Mouse (Mus musculus): Measurements from ENCODE around the gene Itpkb. TPM values are rescaled to one million over a fixed set of nuclear protein-coding genes. Genes with fewer than 3 reads are reported as not detected.

The Itpkb gene
- polyA plus RNA-seq, 1 experiment from 2014 or later: 9.4 TPM

DNA sequence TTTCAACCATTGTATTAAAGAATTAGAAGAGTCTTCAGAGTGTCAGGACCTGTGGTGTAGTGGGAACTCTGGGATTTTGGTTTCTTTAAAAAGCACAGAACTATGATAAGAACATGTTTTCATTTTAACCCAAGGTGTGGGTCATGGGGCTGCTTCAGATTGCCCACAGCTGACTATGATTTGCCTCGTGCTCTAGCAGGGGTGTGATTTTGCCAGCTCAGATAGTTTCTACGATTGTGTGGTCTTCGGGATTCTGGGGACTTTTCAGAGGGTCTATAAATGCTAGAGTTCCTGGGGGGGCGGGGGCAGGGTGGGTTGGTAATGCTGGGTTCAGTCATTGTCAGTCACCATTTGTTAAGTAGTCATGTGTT, 61.3 kb downstream of the Itpkb start:
- Histone ChIP-seq H3K9ac (ENCODE audit: low read length) (no peak overlapping the region), H3K36me3 (ENCODE audit: control insufficient read depth, insufficient read depth, low read length) (no peaks in the 10 kb centered on the region), H3K9me3 (ENCODE audit: control insufficient read depth, low read length) (no peaks in the 10 kb centered on the region), H3K4me3 (ENCODE audit: low read length) (no peak overlapping the region), H3K27me3 (ENCODE audit: control insufficient read depth, insufficient read depth, low read depth, low read length) (no peaks in the 10 kb centered on the region), H3K27ac (ENCODE audit: low read length) (no peak overlapping the region; the same call in 1 of the 2 replicates), H3K4me2 (ENCODE audit: low read depth, low read length) (no peak overlapping the region), H3K4me1 (replicated peaks; ENCODE audit: control insufficient read depth, insufficient read depth, low read length) (peaks cover 45% of the 10 kb centered on the region)
- WGBS: 84% methylated on average over 4 of the region's 4 CpGs
- ATAC-seq (ENCODE audit: low read depth): no peak

DNA sequence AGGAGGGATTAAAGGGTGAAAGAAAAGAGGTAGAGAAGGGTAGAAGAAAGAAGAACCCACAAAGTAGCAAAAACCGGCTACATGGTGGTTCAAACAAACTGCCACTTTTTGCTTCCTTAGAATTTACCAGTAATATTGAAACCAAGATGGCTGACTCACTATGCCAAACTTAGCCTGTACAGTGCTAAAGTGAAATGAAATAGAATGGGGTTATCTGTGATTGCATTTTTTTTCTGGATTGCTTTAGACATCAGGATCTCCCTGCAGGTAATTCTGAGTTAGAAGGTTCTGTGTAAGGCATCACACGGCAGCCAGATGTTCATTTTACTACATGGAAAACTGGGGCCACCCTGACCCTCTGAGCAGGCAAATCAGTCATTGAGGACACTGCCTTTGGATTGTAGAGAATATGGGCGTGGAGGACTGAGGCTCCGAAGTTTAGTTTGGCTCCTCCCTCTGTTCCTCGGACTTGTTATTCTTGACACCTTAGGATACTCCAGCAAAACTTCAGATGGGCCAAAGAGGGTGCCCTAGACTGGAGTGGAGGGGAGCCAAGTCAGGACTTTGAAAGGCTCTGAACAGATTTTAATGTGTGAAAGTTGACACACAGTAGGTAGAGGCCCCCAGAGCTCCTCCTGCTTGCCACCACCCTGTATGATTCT, 62.0 kb downstream of the Itpkb start:
- peaks cover 40% of the 10 kb centered on the region for H3K4me1 ChIP-seq (replicated peaks; ENCODE audit: control insufficient read depth, insufficient read depth, low read length)

DNA sequence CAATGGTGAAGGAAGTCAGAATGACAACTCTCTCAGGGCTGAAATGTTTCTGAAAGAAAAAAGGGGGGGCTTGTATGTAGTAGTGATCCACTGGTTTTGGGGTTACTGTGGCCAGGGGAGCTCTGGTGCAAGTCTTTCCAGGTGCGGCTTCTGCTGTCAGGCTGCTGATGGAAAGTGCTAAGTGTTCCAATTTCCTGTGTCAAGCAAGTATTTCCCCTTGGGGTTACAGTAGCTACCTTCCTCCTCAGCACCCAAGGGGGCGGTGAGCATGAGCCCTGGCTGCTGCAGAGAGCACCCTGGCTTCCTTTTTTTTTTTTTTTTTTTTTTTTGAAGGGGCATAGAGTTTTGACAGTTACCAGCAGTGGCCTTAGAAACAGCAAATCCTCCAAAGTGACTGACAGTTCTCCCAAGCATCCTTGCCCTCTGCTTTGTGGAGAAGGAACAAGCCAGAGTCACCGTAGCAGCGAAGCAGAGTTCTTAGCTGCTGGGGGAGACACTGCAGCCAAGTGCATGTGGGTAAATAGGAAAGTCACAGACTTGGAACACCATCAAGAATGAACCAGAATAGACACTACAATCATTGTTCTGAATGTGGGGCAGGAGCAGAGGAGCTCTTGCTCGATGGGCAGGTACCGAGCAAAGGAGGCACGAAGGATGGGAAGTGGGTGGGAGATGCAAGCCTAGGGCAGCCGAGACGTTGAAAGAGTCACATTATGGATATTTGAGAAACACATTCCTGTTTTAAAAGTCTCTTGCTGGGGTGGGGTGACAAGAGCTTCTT, 62.9 kb downstream of the Itpkb start:
- Histone ChIP-seq H3K4me3 (ENCODE audit: low read length) (no peak overlapping the region), H3K27ac (ENCODE audit: low read length) (peak overlapping the region; percentile 72), H3K9me3 (ENCODE audit: control insufficient read depth, low read length) (no peaks in the 10 kb centered on the region), H3K4me1 (replicated peaks; ENCODE audit: control insufficient read depth, insufficient read depth, low read length) (peaks cover 37% of the 10 kb centered on the region), H3K4me2 (ENCODE audit: low read depth, low read length) (no peak overlapping the region), H3K27me3 (ENCODE audit: control insufficient read depth, insufficient read depth, low read depth, low read length) (no peaks in the 10 kb centered on the region), H3K36me3 (ENCODE audit: control insufficient read depth, insufficient read depth, low read length) (no peaks in the 10 kb centered on the region), H3K9ac (ENCODE audit: low read length) (no peak overlapping the region)
- 50% methylated on average over 9 of the region's 9 CpGs for WGBS
- no peak for ATAC-seq (ENCODE audit: low read depth)

More for the DNA sequence above, 62.0 kb downstream of the Itpkb start:
- H3K27me3 ChIP-seq (ENCODE audit: control insufficient read depth, insufficient read depth, low read depth, low read length): no peaks in the 10 kb centered on the region
- WGBS: 71% methylated on average over 5 of the region's 5 CpGs
- H3K9ac ChIP-seq (ENCODE audit: low read length): no peak overlapping the region
- H3K9me3 ChIP-seq (ENCODE audit: control insufficient read depth, low read length): no peaks in the 10 kb centered on the region
- no peak overlapping the region for H3K4me3 ChIP-seq (ENCODE audit: low read length)
- no peak overlapping the region for H3K4me2 ChIP-seq (ENCODE audit: low read depth, low read length)
- no peaks in the 10 kb centered on the region for H3K36me3 ChIP-seq (ENCODE audit: control insufficient read depth, insufficient read depth, low read length)
- no peak for ATAC-seq (ENCODE audit: low read depth)
- H3K27ac ChIP-seq (ENCODE audit: low read length): peak overlapping the region; percentile 72

DNA sequence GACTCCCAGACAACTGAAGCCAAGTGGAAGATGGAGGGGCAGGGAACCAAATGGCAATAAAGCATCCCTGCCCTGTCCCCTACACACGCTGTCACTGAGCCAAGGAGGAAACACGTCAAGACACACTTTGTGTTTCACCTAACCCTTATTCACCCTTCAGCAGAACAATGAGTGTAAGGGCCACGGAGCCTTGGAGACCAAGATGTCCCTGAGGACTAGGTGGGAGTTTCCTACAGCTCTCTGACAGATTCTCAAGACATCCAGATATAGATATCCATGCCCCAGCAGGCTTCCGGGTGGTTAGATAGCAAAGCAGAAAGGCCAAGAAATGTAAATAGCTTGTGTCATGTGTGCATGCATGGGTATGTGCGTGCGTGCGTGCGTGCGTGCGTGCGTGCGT, 63.6 kb downstream of the Itpkb start:
- Histone ChIP-seq H3K9me3 (ENCODE audit: control insufficient read depth, low read length) (no peaks in the 10 kb centered on the region), H3K36me3 (ENCODE audit: control insufficient read depth, insufficient read depth, low read length) (no peaks in the 10 kb centered on the region), H3K9ac (ENCODE audit: low read length) (no peak overlapping the region), H3K4me1 (replicated peaks; ENCODE audit: control insufficient read depth, insufficient read depth, low read length) (peaks cover 31% of the 10 kb centered on the region), H3K4me3 (ENCODE audit: low read length) (no peak overlapping the region), H3K27ac (ENCODE audit: low read length) (peak overlapping the region; percentile 72), H3K4me2 (ENCODE audit: low read depth, low read length) (no peak overlapping the region), H3K27me3 (ENCODE audit: control insufficient read depth, insufficient read depth, low read depth, low read length) (no peaks in the 10 kb centered on the region)
- ATAC-seq (ENCODE audit: low read depth): no peak
- 81% methylated on average over 12 of the region's 12 CpGs for WGBS

DNA sequence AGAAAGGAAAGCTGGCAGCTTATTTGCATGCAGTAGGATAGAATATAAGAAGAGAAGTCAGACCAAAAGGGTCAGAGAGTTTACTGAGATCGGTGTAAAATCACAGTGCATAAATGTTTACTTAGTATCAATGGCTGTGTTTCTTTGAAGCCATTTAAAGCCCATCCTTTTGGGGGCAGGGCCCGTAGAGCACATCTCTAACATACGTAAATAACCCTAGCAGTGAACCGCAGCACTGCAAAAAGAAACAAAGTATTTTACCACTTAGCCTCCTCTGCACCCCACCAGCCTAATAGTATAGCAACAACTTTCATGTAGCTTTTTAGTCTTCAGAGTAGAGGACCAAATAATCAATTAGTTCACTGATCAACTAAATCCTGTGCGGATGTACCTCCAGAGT, 67.4 kb downstream of the Itpkb start:
- H3K27ac ChIP-seq (ENCODE audit: low read length): no peak overlapping the region
- no peaks in the 10 kb centered on the region for H3K27me3 ChIP-seq (ENCODE audit: control insufficient read depth, insufficient read depth, low read depth, low read length)
- no peak for ATAC-seq (ENCODE audit: low read depth)
- H3K4me1 ChIP-seq (replicated peaks; ENCODE audit: control insufficient read depth, insufficient read depth, low read length): peaks cover 36% of the 10 kb centered on the region
- no peak overlapping the region for H3K4me2 ChIP-seq (ENCODE audit: low read depth, low read length)
- H3K36me3 ChIP-seq (ENCODE audit: control insufficient read depth, insufficient read depth, low read length): no peaks in the 10 kb centered on the region
- H3K4me3 ChIP-seq (ENCODE audit: low read length): no peak overlapping the region
- no peak overlapping the region for H3K9ac ChIP-seq (ENCODE audit: low read length)
- no peaks in the 10 kb centered on the region for H3K9me3 ChIP-seq (ENCODE audit: control insufficient read depth, low read length)
- WGBS: 43% methylated on average over 5 of the region's 5 CpGs

DNA sequence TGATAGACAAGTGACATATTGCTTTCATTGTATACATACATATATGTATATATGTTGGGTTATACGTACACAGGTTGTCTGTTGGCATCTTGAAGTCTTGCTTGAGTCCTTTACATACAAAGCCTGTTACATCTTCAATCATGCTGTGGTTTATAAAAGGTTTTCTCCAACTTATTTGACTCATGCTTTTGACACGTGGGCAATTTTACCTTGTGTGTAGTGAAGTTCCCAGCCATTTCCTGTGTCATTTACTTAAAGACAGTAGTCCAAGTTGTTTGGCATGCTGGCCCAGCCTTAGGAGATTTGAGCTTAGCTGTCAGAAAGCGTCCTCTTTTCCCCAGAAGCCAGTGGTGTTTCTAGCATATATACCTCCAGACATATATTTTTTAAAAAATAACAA, 68.2 kb downstream of the Itpkb start:
- Histone ChIP-seq H3K36me3 (ENCODE audit: control insufficient read depth, insufficient read depth, low read length) (no peaks in the 10 kb centered on the region), H3K9me3 (ENCODE audit: control insufficient read depth, low read length) (no peaks in the 10 kb centered on the region), H3K27me3 (ENCODE audit: control insufficient read depth, insufficient read depth, low read depth, low read length) (no peaks in the 10 kb centered on the region), H3K4me3 (ENCODE audit: low read length) (no peak overlapping the region), H3K4me2 (ENCODE audit: low read depth, low read length) (no peak overlapping the region), H3K9ac (ENCODE audit: low read length) (no peak overlapping the region), H3K27ac (ENCODE audit: low read length) (no peak overlapping the region), H3K4me1 (replicated peaks; ENCODE audit: control insufficient read depth, insufficient read depth, low read length) (peaks cover 36% of the 10 kb centered on the region)
- 62% methylated on average over 3 of the region's 3 CpGs for WGBS
- no peak for ATAC-seq (ENCODE audit: low read depth)

DNA sequence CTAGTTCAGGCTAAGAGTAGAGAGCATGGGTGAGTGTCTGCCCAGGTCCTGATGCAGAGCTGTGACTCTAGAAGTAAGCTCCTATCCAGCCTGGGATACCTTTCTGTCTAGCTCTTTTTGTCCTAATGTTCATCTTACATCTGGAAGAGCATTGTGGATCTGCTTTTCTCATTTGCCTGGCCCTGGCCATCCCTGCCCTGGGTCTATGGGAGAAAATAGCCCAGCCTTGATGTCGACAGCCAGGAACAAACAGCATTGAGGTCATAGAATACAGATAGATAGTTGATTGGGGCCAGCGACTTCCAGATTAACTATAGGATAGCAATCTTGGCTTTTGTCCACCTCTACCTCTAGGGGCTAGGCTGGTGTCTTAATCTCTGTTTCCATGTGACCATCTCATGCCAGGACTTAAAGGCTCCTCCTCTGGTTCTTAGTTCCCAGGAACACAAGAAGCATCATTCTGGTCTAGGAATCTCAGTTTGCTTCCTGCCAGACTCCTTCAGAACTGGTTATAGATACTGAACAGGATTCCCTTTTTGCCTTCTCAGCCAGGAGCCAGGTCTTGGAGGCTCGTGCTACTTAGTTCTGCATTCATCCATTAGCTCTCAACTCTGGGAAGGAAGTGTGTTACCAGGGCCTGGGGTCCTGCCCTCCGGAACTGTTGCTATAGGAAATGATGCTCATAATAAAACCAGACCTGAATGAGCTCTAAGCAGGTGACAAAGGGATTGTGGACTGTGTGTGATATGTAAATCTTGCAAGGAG, 70.6 kb downstream of the Itpkb start:
- no peaks in the 10 kb centered on the region for H3K9me3 ChIP-seq (ENCODE audit: control insufficient read depth, low read length)
- no peak overlapping the region for H3K4me2 ChIP-seq (ENCODE audit: low read depth, low read length)
- WGBS: 63% methylated on average over 4 of the region's 4 CpGs
- no peak overlapping the region for H3K9ac ChIP-seq (ENCODE audit: low read length)
- H3K27ac ChIP-seq (ENCODE audit: low read length): peak overlapping the region; percentile 25
- no peak overlapping the region for H3K4me3 ChIP-seq (ENCODE audit: low read length)
- no peaks in the 10 kb centered on the region for H3K27me3 ChIP-seq (ENCODE audit: control insufficient read depth, insufficient read depth, low read depth, low read length)
- no peaks in the 10 kb centered on the region for H3K36me3 ChIP-seq (ENCODE audit: control insufficient read depth, insufficient read depth, low read length)
- no peak for ATAC-seq (ENCODE audit: low read depth)
- peaks cover 52% of the 10 kb centered on the region for H3K4me1 ChIP-seq (replicated peaks; ENCODE audit: control insufficient read depth, insufficient read depth, low read length)

DNA sequence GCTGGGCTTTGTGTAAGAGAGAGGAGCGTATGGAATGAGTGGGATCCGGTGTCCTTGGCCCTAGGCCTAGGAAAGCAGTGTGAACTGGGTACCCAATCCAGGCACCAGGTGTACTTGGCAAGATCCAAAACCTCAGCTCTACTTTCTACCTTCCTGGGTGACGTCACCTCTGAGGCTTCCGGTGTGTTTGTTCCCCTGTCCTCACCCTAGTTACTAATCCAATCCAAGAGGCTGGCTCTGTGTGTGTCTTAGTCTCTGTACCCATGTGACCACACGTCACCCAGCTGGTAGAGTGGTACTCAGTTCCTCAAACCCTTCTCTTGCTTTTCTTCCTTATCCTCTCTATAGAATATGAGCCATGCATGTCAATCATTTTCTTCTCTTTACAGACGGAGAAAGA, 71.4 kb downstream of the Itpkb start:
- no peak for ATAC-seq (ENCODE audit: low read depth)
- H3K9ac ChIP-seq (ENCODE audit: low read length): no peak overlapping the region
- H3K4me1 ChIP-seq (replicated peaks; ENCODE audit: control insufficient read depth, insufficient read depth, low read length): peaks cover 54% of the 10 kb centered on the region
- H3K27ac ChIP-seq (ENCODE audit: low read length): peak overlapping the region; percentile 99
- WGBS: 72% methylated on average over 6 of the region's 6 CpGs
- H3K27me3 ChIP-seq (ENCODE audit: control insufficient read depth, insufficient read depth, low read depth, low read length): no peaks in the 10 kb centered on the region
- H3K36me3 ChIP-seq (ENCODE audit: control insufficient read depth, insufficient read depth, low read length): no peaks in the 10 kb centered on the region
- no peak overlapping the region for H3K4me3 ChIP-seq (ENCODE audit: low read length)
- H3K9me3 ChIP-seq (ENCODE audit: control insufficient read depth, low read length): no peaks in the 10 kb centered on the region
- H3K4me2 ChIP-seq (ENCODE audit: low read depth, low read length): no peak overlapping the region

DNA sequence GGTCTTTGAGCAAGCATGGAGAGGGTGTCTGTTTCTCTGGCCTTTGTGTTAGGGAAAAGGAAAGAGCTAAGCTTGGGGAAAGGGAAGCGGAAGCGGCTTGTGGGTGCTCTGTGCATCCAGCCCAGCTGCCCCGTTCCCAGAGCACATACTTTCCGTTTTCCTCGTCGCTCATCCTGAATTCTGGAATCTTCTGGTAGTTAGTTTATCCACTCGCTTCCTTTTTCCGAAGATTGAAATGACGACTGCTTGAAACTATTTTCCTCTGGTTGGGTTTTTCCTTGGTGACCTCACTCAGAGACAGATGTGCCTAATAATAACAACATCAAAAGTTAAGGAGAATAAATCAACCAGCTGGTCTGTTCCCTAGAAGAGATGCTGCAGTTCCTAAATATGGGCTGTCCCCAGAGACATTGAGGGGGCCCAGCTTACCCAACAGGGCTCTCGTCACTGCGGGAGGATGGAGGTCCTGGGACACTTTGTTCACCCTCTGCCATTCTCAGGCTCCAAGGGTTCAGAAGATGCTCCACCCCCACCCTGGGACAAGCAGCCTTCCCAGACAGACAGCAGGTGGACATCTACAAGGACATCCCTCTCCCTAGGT, 72.3 kb downstream of the Itpkb start:
- H3K4me3 ChIP-seq (ENCODE audit: low read length): no peak overlapping the region
- no peak for ATAC-seq (ENCODE audit: low read depth)
- H3K4me2 ChIP-seq (ENCODE audit: low read depth, low read length): no peak overlapping the region
- no peaks in the 10 kb centered on the region for H3K36me3 ChIP-seq (ENCODE audit: control insufficient read depth, insufficient read depth, low read length)
- WGBS: 61% methylated on average over 11 of the region's 11 CpGs
- peaks cover 55% of the 10 kb centered on the region for H3K4me1 ChIP-seq (replicated peaks; ENCODE audit: control insufficient read depth, insufficient read depth, low read length)
- peak overlapping the region; percentile 99 for H3K27ac ChIP-seq (ENCODE audit: low read length)
- no peaks in the 10 kb centered on the region for H3K9me3 ChIP-seq (ENCODE audit: control insufficient read depth, low read length)
- H3K9ac ChIP-seq (ENCODE audit: low read length): no peak overlapping the region
- H3K27me3 ChIP-seq (ENCODE audit: control insufficient read depth, insufficient read depth, low read depth, low read length): no peaks in the 10 kb centered on the region

All from lung, embryonic 16.5 days (tissue).